7 mouse cellular contexts compared by ENCODE assay signal in genomic region chr10:78105548-78105947, GRCm38 (mm10). TPM values are rescaled to one million over a fixed set of nuclear protein-coding genes. Genes with fewer than 3 reads are reported as not detected.
DNase-seq lines count a peak whose midpoint lies in the region; ATAC-seq and TF ChIP-seq lines count a peak whose summit lies in the region.

No protein-coding gene starts in this region.

- 80% methylated on average over 12 of the region's 12 CpGs for WGBS in stomach, embryonic 16.5 days

- H3K36me3 ChIP-seq in stomach, embryonic 16.5 days (ENCODE audit: control insufficient read depth, insufficient read depth, low read length), result no peaks in the 10 kb centered on the region

- 0 out of 2 replicates have a peak, but pooled peaks cover 3% of the 10 kb centered on the region for H3K4me1 ChIP-seq in stomach, embryonic 16.5 days (ENCODE audit: control insufficient read depth, insufficient read depth, low read length)

- TF ChIP-seq CTCF in Patski (IDR thresholded peaks at IDR 0.05), result no peak

- H3K4me3 ChIP-seq in stomach, embryonic 16.5 days (replicated peaks; ENCODE audit: low read length), result no peak overlapping the region

- H3K27me3 ChIP-seq in Patski, result no peaks in the 10 kb centered on the region
- H3K27me3 ChIP-seq in stomach, embryonic 16.5 days (ENCODE audit: control insufficient read depth, insufficient read depth, low read length), result no peaks in the 10 kb centered on the region

- H3K4me2 ChIP-seq in stomach, embryonic 16.5 days (ENCODE audit: low read depth, low read length), result no peak overlapping the region

- H3K9ac ChIP-seq in stomach, embryonic 16.5 days (ENCODE audit: low read length), result no peak overlapping the region

- POLR2A ChIA-PET in Patski (lab: Charles Lee), result no interaction called here

- in situ Hi-C loops in Patski (cut with MboI; ENCODE audit: low pct_unique_long_range_greater_than_20kb), result no loop called here

- DNase-seq in B cell, adult 2 months, result peak; percentile 64 to 66
- DNase-seq in Patski (ENCODE audit: low read depth, low spot score), result no peak
- DNase-seq in left cerebral cortex, adult 11 months (ENCODE audit: low spot score), result peak; percentile 18
- no peak for DNase-seq in yolk sac, embryonic 10.5 days (ENCODE audit: low spot score)
- DNase-seq in thymus, postnatal 0 days (ENCODE audit: low spot score), result no peak

- peaks cover 5% of the 10 kb centered on the region; the same call in 1 of the 2 replicates for H3K9me3 ChIP-seq in stomach, embryonic 16.5 days (replicated peaks; ENCODE audit: control insufficient read depth, low read length)

- CTCF ChIA-PET in Patski (lab: Charles Lee), result interaction anchor here (0.9 kb wide), 1 partner anchor 28 kb away, joined by 4 read pairs; no protein-coding TSS in a partner anchor

- peak overlapping the region; percentile 40 for H3K27ac ChIP-seq in stomach, embryonic 16.5 days (ENCODE audit: low read length)

- peak; percentile 65 for ATAC-seq in Patski
- peak; percentile 90 for ATAC-seq in granulocyte monocyte progenitor cell, adult 5-6 weeks (replicated peaks; ENCODE audit: poor library complexity, severe bottlenecking)
- no peak for ATAC-seq in stomach, embryonic 16.5 days (ENCODE audit: insufficient read depth, low FRiP score)

RNA-seq across cellular contexts. Expression of gene Icosl, which starts 36.4 kb away (rescaled TPM):
- polyA plus RNA-seq in Patski (2021), result 3.7 TPM
- total RNA-seq in granulocyte monocyte progenitor cell, adult 5-6 weeks (2014; fragmentation: Nextera tagmentation), result 7.4 and 8.5 TPM in 2 replicates
- total RNA-seq in granulocyte monocyte progenitor cell, adult 5-6 weeks (2017), result 0.57 and 2.9 TPM in 2 replicates
- 7.1 and 7.6 TPM in 2 replicates for polyA plus RNA-seq in stomach, embryonic 16.5 days (2015; fragmentation: Nextera tagmentation; extraction: Ambion mirVana)
- polyA plus RNA-seq in thymus, postnatal 0 days (2015; fragmentation: Nextera tagmentation; extraction: Ambion mirVana), result 6.2 and 6.7 TPM in 2 replicates

Comparison
In these comparisons a context has a peak if more than half of its experiments do, and no peak if none do; other contexts are left out.
1. DNase-seq: peak in B cell, adult 2 months (2 of 2) and left cerebral cortex, adult 11 months (single experiment); none in Patski (single experiment), yolk sac, embryonic 10.5 days (single experiment) and thymus, postnatal 0 days (single experiment).